14 mouse cellular contexts compared by ENCODE assay signal in genomic region chr4:34661927-34662326, GRCm38 (mm10). TPM values are rescaled to one million over a fixed set of nuclear protein-coding genes. Genes with fewer than 3 reads are reported as not detected.
DNase-seq lines count a peak whose midpoint lies in the region; ATAC-seq and TF ChIP-seq lines count a peak whose summit lies in the region.
"Had no signal": no experiment of that assay in that cellular context is flagged by ENCODE, and none has a peak within 500 bp of the region (broad histone marks: within the 10 kb centered on the region; RNA-seq: fewer than 3 reads in every experiment).

No protein-coding gene starts in this region.

- H3K9ac ChIP-seq in hindbrain, embryonic 15.5 days = no peak overlapping the region
- H3K9ac ChIP-seq in hindbrain, embryonic 16.5 days (ENCODE audit: low read depth, low read length) = no peak overlapping the region
- no peak overlapping the region for H3K9ac ChIP-seq in midbrain, embryonic 11.5 days (ENCODE audit: low read length)
- H3K9ac ChIP-seq in midbrain, embryonic 15.5 days = no peak overlapping the region
- no peak overlapping the region for H3K9ac ChIP-seq in intestine, postnatal 0 days (ENCODE audit: low read depth, low read length)
- H3K9ac ChIP-seq: embryonic facial prominence, embryonic 12.5 days; forebrain, embryonic 12.5 days; neural tube, embryonic 13.5 days; stomach, embryonic 15.5 days had no signal

- H3K27ac ChIP-seq in hindbrain, embryonic 15.5 days (replicated peaks) = no peak overlapping the region
- H3K27ac ChIP-seq in hindbrain, embryonic 16.5 days (ENCODE audit: low read depth, low read length) = no peak overlapping the region
- H3K27ac ChIP-seq in midbrain, embryonic 11.5 days (ENCODE audit: low read depth, low read length) = no peak overlapping the region
- H3K27ac ChIP-seq in midbrain, embryonic 15.5 days = no peak overlapping the region
- H3K27ac ChIP-seq in intestine, postnatal 0 days (ENCODE audit: low read depth, low read length) = no peak overlapping the region
- H3K27ac ChIP-seq: embryonic facial prominence, embryonic 12.5 days; forebrain, embryonic 12.5 days; neural tube, embryonic 13.5 days; stomach, embryonic 15.5 days had no signal

- H3K27me3 ChIP-seq in hindbrain, embryonic 15.5 days = no peaks in the 10 kb centered on the region
- H3K27me3 ChIP-seq in hindbrain, embryonic 16.5 days (replicated peaks; ENCODE audit: control insufficient read depth, insufficient read depth, low read length) = no peaks in the 10 kb centered on the region
- H3K27me3 ChIP-seq in midbrain, embryonic 11.5 days (ENCODE audit: control insufficient read depth, insufficient read depth, low read length) = no peaks in the 10 kb centered on the region
- H3K27me3 ChIP-seq in midbrain, embryonic 15.5 days (replicated peaks) = no peaks in the 10 kb centered on the region
- no peaks in the 10 kb centered on the region for H3K27me3 ChIP-seq in intestine, postnatal 0 days (replicated peaks; ENCODE audit: control insufficient read depth, insufficient read depth, low read length)
- H3K27me3 ChIP-seq: CH12.LX; embryonic facial prominence, embryonic 12.5 days; forebrain, embryonic 12.5 days; neural tube, embryonic 13.5 days; stomach, embryonic 15.5 days had no signal

- H3K4me1 ChIP-seq in hindbrain, embryonic 15.5 days (replicated peaks) = no peaks in the 10 kb centered on the region
- no peaks in the 10 kb centered on the region for H3K4me1 ChIP-seq in hindbrain, embryonic 16.5 days (ENCODE audit: control insufficient read depth, insufficient read depth, low read depth, low read length)
- no peaks in the 10 kb centered on the region for H3K4me1 ChIP-seq in midbrain, embryonic 11.5 days (ENCODE audit: control insufficient read depth, insufficient read depth, low read length)
- H3K4me1 ChIP-seq in midbrain, embryonic 15.5 days = no peaks in the 10 kb centered on the region
- no peaks in the 10 kb centered on the region for H3K4me1 ChIP-seq in intestine, postnatal 0 days (replicated peaks; ENCODE audit: control insufficient read depth, insufficient read depth, low read length)
- H3K4me1 ChIP-seq: embryonic facial prominence, embryonic 12.5 days; forebrain, embryonic 12.5 days; neural tube, embryonic 13.5 days; stomach, embryonic 15.5 days had no signal

- H3K9me3 ChIP-seq in hindbrain, embryonic 15.5 days = no peaks in the 10 kb centered on the region
- no peaks in the 10 kb centered on the region for H3K9me3 ChIP-seq in hindbrain, embryonic 16.5 days (ENCODE audit: control insufficient read depth, low read length)
- H3K9me3 ChIP-seq in midbrain, embryonic 11.5 days (ENCODE audit: control insufficient read depth, low read length) = no peaks in the 10 kb centered on the region
- H3K9me3 ChIP-seq in midbrain, embryonic 15.5 days = no peaks in the 10 kb centered on the region
- H3K9me3 ChIP-seq in intestine, postnatal 0 days (ENCODE audit: control insufficient read depth) = no peaks in the 10 kb centered on the region
- H3K9me3 ChIP-seq: embryonic facial prominence, embryonic 12.5 days; forebrain, embryonic 12.5 days; neural tube, embryonic 13.5 days; stomach, embryonic 15.5 days had no signal

- no peak overlapping the region for H3K4me3 ChIP-seq in hindbrain, embryonic 15.5 days
- no peak overlapping the region for H3K4me3 ChIP-seq in hindbrain, embryonic 16.5 days (ENCODE audit: low read length)
- no peak overlapping the region for H3K4me3 ChIP-seq in midbrain, embryonic 11.5 days (ENCODE audit: low read depth, low read length)
- H3K4me3 ChIP-seq in midbrain, embryonic 15.5 days = no peak overlapping the region
- no peak overlapping the region for H3K4me3 ChIP-seq in intestine, postnatal 0 days (ENCODE audit: low read depth, low read length)
- H3K4me3 ChIP-seq: embryonic facial prominence, embryonic 12.5 days; forebrain, embryonic 12.5 days; neural tube, embryonic 13.5 days; stomach, embryonic 15.5 days had no signal

- ATAC-seq in hindbrain, embryonic 15.5 days (ENCODE audit: low FRiP score, low read depth) = 0 out of 2 replicates have a peak, but pooled peaks have one; percentile 15
- no peak for ATAC-seq in hindbrain, embryonic 16.5 days
- ATAC-seq in midbrain, embryonic 11.5 days (ENCODE audit: low FRiP score) = 0 out of 2 replicates have a peak, but pooled peaks have one; percentile 16
- ATAC-seq in midbrain, embryonic 15.5 days (replicated peaks) = no peak
- peak; percentile 36; the same call in 1 of the 2 replicates for ATAC-seq in intestine, postnatal 0 days

- no peak for TF ChIP-seq CTCF in intestine, postnatal 0 days (IDR thresholded peaks at IDR 0.05; ENCODE audit: low read depth)

- no peak overlapping the region for H3K4me2 ChIP-seq in hindbrain, embryonic 15.5 days
- H3K4me2 ChIP-seq in hindbrain, embryonic 16.5 days (ENCODE audit: low read length) = no peak overlapping the region
- H3K4me2 ChIP-seq in midbrain, embryonic 11.5 days = no peak overlapping the region
- H3K4me2 ChIP-seq in midbrain, embryonic 15.5 days = no peak overlapping the region
- H3K4me2 ChIP-seq in intestine, postnatal 0 days (replicated peaks; ENCODE audit: low read depth) = no peak overlapping the region
- H3K4me2 ChIP-seq: embryonic facial prominence, embryonic 12.5 days; forebrain, embryonic 12.5 days; neural tube, embryonic 13.5 days; stomach, embryonic 15.5 days had no signal

- no peak for DNase-seq in midbrain, embryonic 11.5 days (ENCODE audit: low spot score, missing footprints)
- DNase-seq in right cerebral cortex, postnatal 36 days (ENCODE audit: low spot score in 2 of 2) = peak; percentile 40 to 42
- no peak for DNase-seq in gastrocnemius, adult 18-20 months (ENCODE audit: low spot score)
- DNase-seq: cerebellum, postnatal 10 days; kidney, adult 18-20 months had no signal

- WGBS in hindbrain, embryonic 15.5 days = 88% methylated on average over 6 of the region's 6 CpGs
- 92% methylated on average over 6 of the region's 6 CpGs for WGBS in hindbrain, embryonic 16.5 days
- WGBS in midbrain, embryonic 11.5 days = 90% methylated on average over 6 of the region's 6 CpGs
- 93% methylated on average over 6 of the region's 6 CpGs for WGBS in midbrain, embryonic 15.5 days
- 84% methylated on average over 6 of the region's 6 CpGs for WGBS in intestine, postnatal 0 days

- H3K36me3 ChIP-seq in hindbrain, embryonic 15.5 days = peaks cover 75% of the 10 kb centered on the region
- peaks cover 31% of the 10 kb centered on the region for H3K36me3 ChIP-seq in hindbrain, embryonic 16.5 days (ENCODE audit: control insufficient read depth, insufficient read depth, low read length)
- H3K36me3 ChIP-seq in midbrain, embryonic 11.5 days (ENCODE audit: control insufficient read depth, insufficient read depth, low read length) = peaks cover 12% of the 10 kb centered on the region
- H3K36me3 ChIP-seq in midbrain, embryonic 15.5 days (replicated peaks) = peaks cover 50% of the 10 kb centered on the region
- H3K36me3 ChIP-seq in intestine, postnatal 0 days (ENCODE audit: control insufficient read depth, insufficient read depth) = peaks cover 59% of the 10 kb centered on the region

RNA-seq across cellular contexts. Expression of gene Slc35a1, which starts 25.3 kb away (rescaled TPM):
- 47.4 and 47.7 TPM in 2 replicates for polyA plus RNA-seq in hindbrain, embryonic 15.5 days (2015; fragmentation: Nextera tagmentation; extraction: Ambion mirVana)
- polyA plus RNA-seq in hindbrain, embryonic 16.5 days (2015; fragmentation: Nextera tagmentation; extraction: Ambion mirVana) = 47.3 and 51.9 TPM in 2 replicates
- 49.7 and 51.9 TPM in 2 replicates for polyA plus RNA-seq in midbrain, embryonic 11.5 days (2014; fragmentation: Nextera tagmentation; extraction: Ambion mirVana)
- polyA plus RNA-seq in midbrain, embryonic 15.5 days (2015; fragmentation: Nextera tagmentation; extraction: Ambion mirVana) = 50.4 and 52.7 TPM in 2 replicates
- 25.2 and 27.0 TPM in 2 replicates for polyA plus RNA-seq in intestine, postnatal 0 days (2015; fragmentation: Nextera tagmentation; extraction: Ambion mirVana)
- 10 to 100 TPM; 11.1 to 12.9 TPM for total RNA-seq in gastrocnemius, adult 18-20 months (2021)

RNA-seq across cellular contexts. Expression of gene Rars2, which starts 47.2 kb away (rescaled TPM):
- polyA plus RNA-seq in hindbrain, embryonic 15.5 days (2015; fragmentation: Nextera tagmentation; extraction: Ambion mirVana) = 51.4 and 54.8 TPM in 2 replicates
- 47.4 and 49.4 TPM in 2 replicates for polyA plus RNA-seq in hindbrain, embryonic 16.5 days (2015; fragmentation: Nextera tagmentation; extraction: Ambion mirVana)
- polyA plus RNA-seq in midbrain, embryonic 11.5 days (2014; fragmentation: Nextera tagmentation; extraction: Ambion mirVana) = 77.3 and 84.5 TPM in 2 replicates
- 52.6 and 52.8 TPM in 2 replicates for polyA plus RNA-seq in midbrain, embryonic 15.5 days (2015; fragmentation: Nextera tagmentation; extraction: Ambion mirVana)
- 27.4 and 31.1 TPM in 2 replicates for polyA plus RNA-seq in intestine, postnatal 0 days (2015; fragmentation: Nextera tagmentation; extraction: Ambion mirVana)
- 10 to 100 TPM; 18.2 to 19.1 TPM for total RNA-seq in gastrocnemius, adult 18-20 months (2021)

RNA-seq across cellular contexts. Expression of gene Orc3, which starts 47.2 kb away (rescaled TPM):
- 75.1 and 76.6 TPM in 2 replicates for polyA plus RNA-seq in hindbrain, embryonic 15.5 days (2015; fragmentation: Nextera tagmentation; extraction: Ambion mirVana)
- polyA plus RNA-seq in hindbrain, embryonic 16.5 days (2015; fragmentation: Nextera tagmentation; extraction: Ambion mirVana) = 71.0 and 76.9 TPM in 2 replicates
- 127 and 135 TPM in 2 replicates for polyA plus RNA-seq in midbrain, embryonic 11.5 days (2014; fragmentation: Nextera tagmentation; extraction: Ambion mirVana)
- polyA plus RNA-seq in midbrain, embryonic 15.5 days (2015; fragmentation: Nextera tagmentation; extraction: Ambion mirVana) = 79.7 and 83.5 TPM in 2 replicates
- polyA plus RNA-seq in intestine, postnatal 0 days (2015; fragmentation: Nextera tagmentation; extraction: Ambion mirVana) = 28.3 and 30.5 TPM in 2 replicates
- 10 to 100 TPM; 35.9 to 38.7 TPM for total RNA-seq in gastrocnemius, adult 18-20 months (2021)

Comparison
In these comparisons a context has a peak if more than half of its experiments do, and no peak if none do; other contexts are left out.
1. ATAC-seq: peak in hindbrain, embryonic 15.5 days (single experiment), midbrain, embryonic 11.5 days (single experiment) and intestine, postnatal 0 days (single experiment); none in hindbrain, embryonic 16.5 days (single experiment) and midbrain, embryonic 15.5 days (single experiment).
2. DNase-seq: peak in right cerebral cortex, postnatal 36 days (2 of 2); none in midbrain, embryonic 11.5 days (single experiment) and gastrocnemius, adult 18-20 months (single experiment).